Mouse (Mus musculus): ENCODE data around the gene Kirrel3.
A peak's percentile ranks its signal among the peaks of the same experiment; 100 is the strongest.

Kirrel3 gene

GRCm38 (mm10) chr9:34886746-34887145 lies 401.1 kb downstream of the Kirrel3 start:
- DNase-seq (ENCODE audit: low spot score): no peak

- DNase-seq (ENCODE audit: low spot score): no peak
Observed at GRCm38 (mm10) chr9:34887196-34887595, 401.5 kb downstream of the Kirrel3 start.

- no peak for DNase-seq (ENCODE audit: low spot score)
Observed at GRCm38 (mm10) chr9:34888298-34888697, 402.6 kb downstream of the Kirrel3 start.

- DNase-seq (ENCODE audit: low spot score): no peak
Observed at GRCm38 (mm10) chr9:34901216-34901615, 415.5 kb downstream of the Kirrel3 start.

GRCm38 (mm10) chr9:34901888-34902287 lies 416.2 kb downstream of the Kirrel3 start:
- DNase-seq (ENCODE audit: low spot score): no peak

GRCm38 (mm10) chr9:34905164-34905563 lies 419.5 kb downstream of the Kirrel3 start:
- no peak for DNase-seq (ENCODE audit: low spot score)

- DNase-seq (ENCODE audit: low spot score): no peak
Observed at GRCm38 (mm10) chr9:34908040-34908439, 422.3 kb downstream of the Kirrel3 start.

GRCm38 (mm10) chr9:34911838-34912237 lies 426.1 kb downstream of the Kirrel3 start:
- DNase-seq (ENCODE audit: low spot score): no peak

- DNase-seq (ENCODE audit: low spot score): no peak
Observed at GRCm38 (mm10) chr9:34912273-34912972, 426.7 kb downstream of the Kirrel3 start.

- peak; percentile 81 for DNase-seq (ENCODE audit: low spot score)
Observed at GRCm38 (mm10) chr9:34912996-34913395, 427.3 kb downstream of the Kirrel3 start.

GRCm38 (mm10) chr9:34918976-34919375 lies 433.3 kb downstream of the Kirrel3 start:
- no peak for DNase-seq (ENCODE audit: low spot score)

GRCm38 (mm10) chr9:34920116-34920515 lies 434.4 kb downstream of the Kirrel3 start:
- DNase-seq (ENCODE audit: low spot score): no peak

GRCm38 (mm10) chr9:34921941-34922340 lies 436.2 kb downstream of the Kirrel3 start:
- DNase-seq (ENCODE audit: low spot score): no peak

- no peak for DNase-seq (ENCODE audit: low spot score)
Observed at GRCm38 (mm10) chr9:34922716-34923115, 437.0 kb downstream of the Kirrel3 start.

GRCm38 (mm10) chr9:34923134-34923931 lies 437.6 kb downstream of the Kirrel3 start:
- no peak for DNase-seq (ENCODE audit: low spot score)

- no peak for DNase-seq (ENCODE audit: low spot score)
Observed at GRCm38 (mm10) chr9:34925616-34926015, 439.9 kb downstream of the Kirrel3 start.

GRCm38 (mm10) chr9:34930371-34930770 lies 444.7 kb downstream of the Kirrel3 start:
- DNase-seq (ENCODE audit: low spot score): no peak

- DNase-seq (ENCODE audit: low spot score): no peak
Observed at GRCm38 (mm10) chr9:34938140-34938539, 452.4 kb downstream of the Kirrel3 start.

GRCm38 (mm10) chr9:34939621-34940020 lies 453.9 kb downstream of the Kirrel3 start:
- DNase-seq (ENCODE audit: low spot score): no peak

- DNase-seq (ENCODE audit: low spot score): no peak
Observed at GRCm38 (mm10) chr9:34942122-34942831, 456.6 kb downstream of the Kirrel3 start.

GRCm38 (mm10) chr9:34942996-34943395 lies 457.3 kb downstream of the Kirrel3 start:
- no peak for DNase-seq (ENCODE audit: low spot score)

- no peak for DNase-seq (ENCODE audit: low spot score)
Observed at GRCm38 (mm10) chr9:34945301-34945700, 459.6 kb downstream of the Kirrel3 start.

- DNase-seq (ENCODE audit: low spot score): peak; percentile 45
Observed at GRCm38 (mm10) chr9:34947258-34947657, 461.6 kb downstream of the Kirrel3 start.
